Mouse (Mus musculus) forebrain, embryonic 16.5 days (tissue): Measurements from ENCODE around the gene Smg7. TPM values are rescaled to one million over a fixed set of nuclear protein-coding genes. Genes with fewer than 3 reads are reported as not detected.

Experiments used
- ATAC-seq: fragments of 200-750 bp; cut with Nextera tagmentation; 2 replicates; pipeline ENCODE4 v1.8.0; 2017; ENCODE audit warnings: mild to moderate bottlenecking, moderate library complexity
- H3K27ac ChIP-seq: fragments of 300-500 bp; sonication (generic); 2 replicates; pipeline ENCODE4 v1.5.1; 2014; ENCODE audit warnings: low read length, control low read depth
- H3K27me3 ChIP-seq: fragments of 300-500 bp; sonication (generic); replicated peaks from 2 replicates; pipeline ENCODE4 v1.6.1; 2014; ENCODE audit warnings: low read length; ENCODE audit not compliant: control insufficient read depth, insufficient read depth
- H3K36me3 ChIP-seq: fragments of 300-500 bp; sonication (generic); 2 replicates; pipeline ENCODE4 v1.6.1; 2014; ENCODE audit not compliant: control insufficient read depth, insufficient read depth
- H3K4me1 ChIP-seq: fragments of 300-500 bp; sonication (generic); replicated peaks from 2 replicates; pipeline ENCODE4 v1.6.1; 2014; ENCODE audit warnings: low read length; ENCODE audit not compliant: control insufficient read depth, insufficient read depth
- H3K4me2 ChIP-seq: fragments of 300-500 bp; sonication (generic); 2 replicates; pipeline ENCODE4 v1.6.1; 2014; ENCODE audit warnings: mild to moderate bottlenecking, low read length, control low read depth
- H3K4me3 ChIP-seq: fragments of 300-500 bp; sonication (generic); replicated peaks from 2 replicates; pipeline ENCODE4 v1.5.1; 2014; ENCODE audit warnings: mild to moderate bottlenecking, low read length, control low read depth
- H3K9ac ChIP-seq: fragments of 300-500 bp; sonication (generic); replicated peaks from 2 replicates; pipeline ENCODE4 v1.6.1; 2014; ENCODE audit warnings: low read depth, low read length, control low read depth
- H3K9me3 ChIP-seq: fragments of 300-500 bp; sonication (generic); 2 replicates; pipeline ENCODE4 v1.6.1; 2016; ENCODE audit warnings: low read length; ENCODE audit not compliant: control insufficient read depth
- whole genome bisulfite sequencing: fragments of 180-500 bp; shearing (Covaris S2); extraction: QIAGEN DNeasy Blood & Tissue Kit; methylation state at CpG from one replicate; pipeline ENCODE4 v1.1.7; 2014; 5-methylcytosine and 5-hydroxymethylcytosine counted together
- polyA plus RNA-seq: library from polyadenylated mRNA; unstranded; fragments of >200 nt; fragmentation: Nextera tagmentation; extraction: Ambion mirVana; gene quantifications from 2 replicates; pipeline ENCODE4 v1.2.1, GENCODE M21; 2015

Gene Smg7
- polyA plus RNA-seq, 1 experiment from 2014 or later = 32.7 TPM

DNA sequence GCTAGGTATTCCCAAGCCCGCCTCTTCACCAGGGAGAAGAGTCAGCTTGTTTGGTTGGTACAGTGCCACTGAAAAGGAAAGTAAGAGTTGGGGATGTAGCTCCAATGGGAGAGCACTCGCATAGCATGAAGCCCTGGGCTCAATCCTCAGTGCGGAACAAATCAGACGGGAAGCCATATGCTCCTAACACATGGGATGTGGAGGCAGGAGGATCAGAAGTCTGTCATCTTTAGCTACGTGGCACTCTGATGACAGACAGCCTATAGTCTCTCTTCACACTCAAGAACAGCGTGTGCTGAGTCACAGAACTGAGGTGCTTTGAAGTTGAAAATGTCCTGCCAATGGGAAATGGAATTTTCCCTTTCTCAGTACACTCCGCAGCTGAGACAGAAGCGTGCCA is 71.4 kb downstream of the Smg7 start:
- WGBS = 72% methylated on average over 8 of the region's 8 CpGs
- no peaks in the 10 kb centered on the region for H3K9me3 ChIP-seq
- H3K4me2 ChIP-seq = no peak overlapping the region
- no peak overlapping the region for H3K4me3 ChIP-seq
- H3K36me3 ChIP-seq = no peaks in the 10 kb centered on the region
- 0 out of 2 replicates have a peak, but pooled peaks cover 4% of the 10 kb centered on the region for H3K4me1 ChIP-seq
- ATAC-seq = peak; percentile 86
- no peaks in the 10 kb centered on the region for H3K27me3 ChIP-seq
- H3K9ac ChIP-seq = no peak overlapping the region
- H3K27ac ChIP-seq = peak overlapping the region; percentile 32; the same call in 1 of the 2 replicates

DNA sequence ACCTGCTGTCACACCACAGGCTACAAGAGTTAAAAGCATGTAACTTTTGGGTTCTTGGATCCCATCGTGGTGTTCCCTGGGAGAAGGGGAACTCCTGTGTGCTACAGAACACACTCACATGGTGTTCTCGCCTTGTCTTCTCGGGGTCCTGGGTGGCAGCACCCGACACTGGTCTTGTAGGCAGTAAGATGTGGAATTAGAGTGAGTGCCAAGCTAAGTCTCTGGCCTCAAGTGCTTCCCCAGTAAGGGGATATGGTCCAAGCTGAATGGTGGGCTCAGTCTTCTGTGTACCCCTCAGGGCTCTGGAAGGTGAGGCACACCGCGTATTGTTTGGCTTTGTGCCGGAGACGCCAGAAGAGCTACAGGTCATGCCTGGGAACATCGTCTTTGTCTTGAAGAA is 72.4 kb downstream of the Smg7 start:
- Histone ChIP-seq H3K27ac (no peak overlapping the region), H3K4me3 (no peak overlapping the region), H3K9ac (no peak overlapping the region), H3K36me3 (no peaks in the 10 kb centered on the region), H3K4me1 (0 out of 2 replicates have a peak, but pooled peaks cover 4% of the 10 kb centered on the region), H3K4me2 (no peak overlapping the region), H3K9me3 (no peaks in the 10 kb centered on the region), H3K27me3 (no peaks in the 10 kb centered on the region)
- ATAC-seq = no peak
- 95% methylated on average over 9 of the region's 9 CpGs for WGBS

DNA sequence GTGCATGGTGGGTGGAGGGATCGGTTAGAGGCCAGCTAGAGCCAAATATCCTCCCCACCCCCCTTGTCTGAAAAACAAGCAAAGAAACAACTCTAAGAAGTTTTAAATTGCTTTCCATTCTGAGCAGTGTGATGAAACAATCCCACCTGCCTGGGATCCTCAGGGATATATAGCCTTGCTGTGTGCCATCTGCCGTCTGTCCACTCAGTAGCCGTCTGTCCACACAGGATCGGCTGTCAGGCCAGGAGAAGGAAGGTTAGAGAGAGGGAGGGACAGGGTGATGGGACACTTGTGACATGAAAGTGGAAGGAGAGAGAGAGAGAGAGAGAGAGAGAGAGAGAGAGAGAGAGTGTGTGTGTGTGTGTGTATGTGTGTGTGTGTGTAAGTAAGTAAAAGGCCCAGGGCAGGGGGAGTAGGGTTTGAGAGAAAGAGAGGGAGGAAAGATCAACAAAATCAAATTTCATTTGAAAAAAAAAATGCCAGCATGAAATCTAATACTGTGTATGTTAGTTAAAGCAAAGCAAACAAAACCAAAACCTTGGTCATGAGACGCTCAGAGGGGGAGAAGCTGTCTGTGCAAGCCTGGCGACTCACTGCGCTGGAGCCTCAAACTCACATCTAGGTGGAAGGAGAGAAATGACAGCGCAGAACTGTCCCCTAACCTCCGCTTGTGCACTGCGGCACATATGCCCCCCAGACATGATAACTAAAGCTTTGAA is 73.7 kb downstream of the Smg7 start:
- no peak for ATAC-seq
- Histone ChIP-seq H3K36me3 (no peaks in the 10 kb centered on the region), H3K4me1 (0 out of 2 replicates have a peak, but pooled peaks cover 4% of the 10 kb centered on the region), H3K4me3 (no peak overlapping the region), H3K27me3 (no peaks in the 10 kb centered on the region), H3K9ac (no peak overlapping the region), H3K4me2 (no peak overlapping the region), H3K9me3 (no peaks in the 10 kb centered on the region), H3K27ac (no peak overlapping the region)
- 84% methylated on average over 10 of the region's 10 CpGs for WGBS

DNA sequence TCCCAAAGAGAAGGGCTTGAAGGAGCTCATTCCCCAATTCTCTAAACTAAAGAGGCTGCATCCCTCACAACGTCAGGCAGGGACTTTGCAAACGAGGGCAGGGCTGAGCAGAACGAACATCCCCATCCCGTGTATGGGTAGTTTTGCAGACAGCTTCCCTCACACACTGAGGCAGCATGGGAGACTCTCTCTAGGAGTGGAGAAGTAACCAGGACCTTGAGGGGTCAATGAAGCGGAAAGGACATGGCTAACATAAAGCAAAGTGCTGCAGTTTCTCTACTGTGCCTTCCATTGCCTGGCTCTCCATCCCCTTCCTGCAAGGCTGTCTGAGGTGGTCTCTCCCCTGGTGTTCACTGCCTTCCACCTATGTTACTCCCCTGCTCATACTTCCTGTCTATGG is 74.3 kb downstream of the Smg7 start:
- ATAC-seq = no peak
- H3K4me1 ChIP-seq = 0 out of 2 replicates have a peak, but pooled peaks cover 4% of the 10 kb centered on the region
- H3K9me3 ChIP-seq = no peaks in the 10 kb centered on the region
- no peak overlapping the region for H3K9ac ChIP-seq
- no peak overlapping the region for H3K4me2 ChIP-seq
- H3K36me3 ChIP-seq = no peaks in the 10 kb centered on the region
- no peak overlapping the region for H3K4me3 ChIP-seq
- H3K27ac ChIP-seq = no peak overlapping the region
- no peaks in the 10 kb centered on the region for H3K27me3 ChIP-seq
- 65% methylated on average over 5 of the region's 5 CpGs for WGBS

DNA sequence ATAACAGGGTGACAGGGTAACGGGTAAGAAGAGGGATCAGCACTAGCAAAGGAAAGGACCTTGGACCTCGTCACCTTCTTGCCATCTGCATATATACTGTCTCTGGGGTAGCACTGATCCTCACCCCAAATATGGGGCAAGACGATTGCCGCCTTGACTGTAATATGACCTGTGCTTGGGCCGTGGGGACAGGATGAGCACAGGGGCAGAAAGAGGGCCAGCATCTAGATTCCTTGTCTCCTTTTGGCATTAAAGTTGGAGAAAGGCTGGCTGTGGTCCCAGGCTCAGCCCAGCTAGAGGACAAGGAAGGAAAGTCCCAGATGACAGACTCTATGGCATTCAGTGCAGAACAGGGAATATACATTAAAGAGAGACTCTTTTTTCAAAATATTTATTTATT is 76.0 kb downstream of the Smg7 start:
- no peak for ATAC-seq
- H3K4me1 ChIP-seq = 0 out of 2 replicates have a peak, but pooled peaks cover 4% of the 10 kb centered on the region
- H3K27ac ChIP-seq = no peak overlapping the region
- H3K9me3 ChIP-seq = peaks cover 3% of the 10 kb centered on the region; the same call in 1 of the 2 replicates
- no peak overlapping the region for H3K9ac ChIP-seq
- no peaks in the 10 kb centered on the region for H3K27me3 ChIP-seq
- H3K36me3 ChIP-seq = no peaks in the 10 kb centered on the region
- no peak overlapping the region for H3K4me3 ChIP-seq
- H3K4me2 ChIP-seq = no peak overlapping the region
- WGBS = 90% methylated on average over 5 of the region's 5 CpGs

DNA sequence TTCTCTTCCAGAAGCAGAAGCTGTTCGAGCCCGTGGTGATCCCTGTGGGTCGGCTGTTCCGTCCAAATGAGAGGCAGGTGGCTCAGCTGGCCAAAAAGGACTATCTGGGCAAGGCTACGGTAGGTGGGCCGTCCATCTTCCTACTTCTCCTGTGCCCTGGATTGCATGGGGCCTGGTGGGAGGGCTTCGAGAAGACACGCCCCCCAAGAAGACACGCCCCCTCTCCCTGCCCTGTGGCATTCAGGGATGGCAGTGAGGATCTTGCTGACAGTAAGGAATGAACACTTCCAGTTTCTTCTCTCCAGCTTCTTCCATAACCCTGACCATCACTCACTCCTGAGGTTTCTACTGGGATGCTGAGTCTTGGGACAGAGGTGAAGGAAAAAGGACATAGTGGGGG is 78.2 kb downstream of the Smg7 start:
- Histone ChIP-seq H3K36me3 (no peaks in the 10 kb centered on the region), H3K27me3 (no peaks in the 10 kb centered on the region), H3K9ac (no peak overlapping the region), H3K27ac (no peak overlapping the region), H3K9me3 (peaks cover 3% of the 10 kb centered on the region; the same call in 1 of the 2 replicates), H3K4me2 (no peak overlapping the region), H3K4me3 (no peak overlapping the region), H3K4me1 (no peaks in the 10 kb centered on the region)
- 80% methylated on average over 9 of the region's 9 CpGs for WGBS
- no peak for ATAC-seq

DNA sequence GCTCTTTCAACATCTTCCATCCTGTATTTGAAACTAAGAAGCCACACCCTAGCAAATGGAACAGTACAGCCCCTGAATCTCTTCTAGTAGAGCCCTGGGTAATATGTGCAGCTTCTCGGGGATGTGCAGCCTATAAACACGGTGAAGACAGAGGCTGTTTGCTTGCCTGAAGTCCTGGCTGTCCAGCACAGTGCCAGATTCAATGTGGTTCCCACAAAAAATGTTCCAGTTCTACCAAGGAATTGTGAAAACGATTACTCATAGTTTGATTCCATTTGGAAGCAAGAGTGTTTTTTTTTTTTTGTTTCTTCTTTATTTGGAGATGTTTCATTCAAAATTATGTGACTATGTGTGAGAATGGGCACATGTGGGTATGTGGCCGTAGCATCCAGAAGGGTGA is 80.7 kb downstream of the Smg7 start:
- H3K4me1 ChIP-seq = peaks cover 16% of the 10 kb centered on the region
- no peak for ATAC-seq
- WGBS = 88% methylated on average over 4 of the region's 4 CpGs
- no peaks in the 10 kb centered on the region for H3K36me3 ChIP-seq
- peaks cover 3% of the 10 kb centered on the region; the same call in 1 of the 2 replicates for H3K9me3 ChIP-seq
- no peak overlapping the region for H3K4me2 ChIP-seq
- no peak overlapping the region for H3K27ac ChIP-seq
- H3K27me3 ChIP-seq = no peaks in the 10 kb centered on the region
- no peak overlapping the region for H3K4me3 ChIP-seq
- no peak overlapping the region for H3K9ac ChIP-seq

DNA sequence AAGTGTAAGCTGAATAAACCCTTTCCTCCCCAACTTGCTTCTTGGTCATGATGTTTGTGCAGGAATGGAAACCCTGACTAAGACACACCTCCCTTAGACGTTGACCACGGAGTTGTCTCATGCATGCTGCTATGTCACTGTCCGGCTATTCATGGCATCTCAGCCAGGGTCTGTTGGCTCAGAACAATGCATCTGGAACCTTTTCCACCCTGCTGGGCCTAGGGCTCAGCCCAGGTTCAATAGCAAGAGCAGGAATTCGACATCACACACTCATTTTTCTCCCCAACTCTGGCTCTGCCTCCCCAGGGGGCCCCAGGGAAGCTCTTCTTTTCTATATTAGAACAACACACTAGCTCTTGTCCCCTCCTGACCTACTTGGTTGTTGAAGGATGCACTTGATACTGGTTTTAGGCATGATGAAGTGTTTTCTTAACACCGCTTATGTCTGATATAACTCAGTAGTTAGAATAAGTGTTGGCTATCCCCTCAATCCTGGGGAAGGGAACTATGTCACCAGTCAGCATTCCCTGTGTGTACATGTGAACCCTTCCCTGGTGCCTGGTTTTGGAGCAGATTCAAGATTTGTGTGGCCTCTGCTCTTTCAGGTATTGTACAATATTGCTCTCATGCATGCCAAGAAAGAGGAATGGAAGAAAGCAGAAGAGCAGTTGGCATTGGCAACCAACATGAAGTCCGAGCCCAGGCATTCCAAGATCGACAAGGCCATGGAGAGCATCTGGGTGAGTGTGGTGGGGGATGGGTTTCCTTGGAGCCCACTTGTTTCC is 81.3 kb downstream of the Smg7 start:
- Histone ChIP-seq H3K27me3 (no peaks in the 10 kb centered on the region), H3K9me3 (peaks cover 3% of the 10 kb centered on the region; the same call in 1 of the 2 replicates), H3K4me2 (no peak overlapping the region), H3K9ac (no peak overlapping the region), H3K27ac (no peak overlapping the region), H3K36me3 (no peaks in the 10 kb centered on the region), H3K4me3 (no peak overlapping the region), H3K4me1 (peaks cover 23% of the 10 kb centered on the region)
- 82% methylated on average over 7 of the region's 7 CpGs for WGBS
- no peak for ATAC-seq

DNA sequence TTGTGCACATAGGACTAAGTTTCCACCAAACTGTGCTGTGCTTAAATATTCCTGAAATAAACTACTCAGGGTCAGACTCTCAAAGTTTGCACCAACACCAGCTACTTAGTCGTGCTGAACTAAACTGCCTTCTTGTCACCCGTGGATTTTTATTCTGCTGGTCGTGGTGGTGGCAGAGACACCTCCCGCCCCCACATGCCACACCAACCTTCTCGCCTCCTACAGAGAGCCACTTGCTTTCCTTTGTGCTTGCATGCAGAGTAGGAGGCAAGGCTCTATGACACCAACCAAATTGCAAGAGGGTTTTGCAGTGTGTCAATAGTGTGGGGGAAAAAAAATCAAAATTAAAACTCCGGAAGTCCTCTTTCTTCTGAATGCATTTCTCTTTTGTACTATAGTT is 82.9 kb downstream of the Smg7 start:
- H3K9me3 ChIP-seq = peaks cover 3% of the 10 kb centered on the region; the same call in 1 of the 2 replicates
- ATAC-seq = no peak
- H3K27me3 ChIP-seq = no peaks in the 10 kb centered on the region
- peaks cover 37% of the 10 kb centered on the region for H3K4me1 ChIP-seq
- H3K4me3 ChIP-seq = no peak overlapping the region
- H3K9ac ChIP-seq = no peak overlapping the region
- 77% methylated on average over 6 of the region's 6 CpGs for WGBS
- H3K27ac ChIP-seq = no peak overlapping the region
- no peak overlapping the region for H3K4me2 ChIP-seq
- no peaks in the 10 kb centered on the region for H3K36me3 ChIP-seq
